Mouse (Mus musculus): ENCODE measurements at regions not wholly inside any gene's neighbourhood (a gene's known extent, or its start where the extent isn't known, plus 50 kb on each side); places are given as distances from the start of the nearest gene placed in this dataset.
A peak's percentile ranks its signal among the peaks of the same experiment; 100 is the strongest.

- Histone ChIP-seq H3K4me3 (no peak overlapping the region), H3K27ac (peak overlapping the region; percentile 76), H3K27me3 (ENCODE audit: low read depth, poor library complexity, severe bottlenecking) (no peaks in the 10 kb centered on the region), H3K4me1 (peaks cover 49% of the 10 kb centered on the region), H3K36me3 (no peaks in the 10 kb centered on the region), H3K9me3 (replicated peaks) (no peaks in the 10 kb centered on the region)
- no peak for DNase-seq (ENCODE audit: low spot score)
- 63% methylated on average over 9 of the region's 9 CpGs for WGBS
Observed at GRCm38 (mm10) chr8:126849411-126850188, 96.0 kb downstream of the Tomm20 start.

- H3K4me1 ChIP-seq = peaks cover 42% of the 10 kb centered on the region
- H3K9me3 ChIP-seq (replicated peaks) = no peaks in the 10 kb centered on the region
- H3K27ac ChIP-seq = no peak overlapping the region
- no peak for DNase-seq (ENCODE audit: low spot score)
- no peaks in the 10 kb centered on the region for H3K36me3 ChIP-seq
- H3K4me3 ChIP-seq = no peak overlapping the region
- 92% methylated on average over 13 of the region's 13 CpGs for WGBS
- no peaks in the 10 kb centered on the region for H3K27me3 ChIP-seq (ENCODE audit: low read depth, poor library complexity, severe bottlenecking)
Observed at GRCm38 (mm10) chr8:126848369-126849105, 97.1 kb downstream of the Tomm20 start.

GRCm38 (mm10) chr8:126847664-126848353 is 97.8 kb downstream of the Tomm20 start:
- no peak for DNase-seq (ENCODE audit: low spot score)
- Histone ChIP-seq H3K9me3 (replicated peaks) (no peaks in the 10 kb centered on the region), H3K4me3 (no peak overlapping the region), H3K27me3 (ENCODE audit: low read depth, poor library complexity, severe bottlenecking) (no peaks in the 10 kb centered on the region), H3K36me3 (no peaks in the 10 kb centered on the region), H3K4me1 (peaks cover 37% of the 10 kb centered on the region), H3K27ac (peak overlapping the region; percentile 47)
- 56% methylated on average over 8 of the region's 8 CpGs for WGBS

- no peaks in the 10 kb centered on the region for H3K27me3 ChIP-seq (ENCODE audit: low read depth, poor library complexity, severe bottlenecking)
- H3K4me1 ChIP-seq = peaks cover 32% of the 10 kb centered on the region
- no peaks in the 10 kb centered on the region for H3K36me3 ChIP-seq
- DNase-seq (ENCODE audit: low spot score) = no peak
- no peak overlapping the region for H3K4me3 ChIP-seq
- peak overlapping the region; percentile 34; the same call in 1 of the 2 replicates for H3K27ac ChIP-seq
- WGBS = 72% methylated on average over 3 of the region's 3 CpGs
- no peaks in the 10 kb centered on the region for H3K9me3 ChIP-seq (replicated peaks)
Observed at GRCm38 (mm10) chr8:126846188-126846565, 99.5 kb downstream of the Tomm20 start.

GRCm38 (mm10) chr8:126845530-126846187 is 100.0 kb downstream of the Tomm20 start:
- 92% methylated on average over 14 of the region's 14 CpGs for WGBS

GRCm38 (mm10) chr8:126844627-126845026 is 101.0 kb downstream of the Tomm20 start:
- no peak for DNase-seq (ENCODE audit: low spot score)

More at GRCm38 (mm10) chr8:126845530-126846187, 100.0 kb downstream of the Tomm20 start:
- Histone ChIP-seq H3K9me3 (replicated peaks) (no peaks in the 10 kb centered on the region), H3K4me1 (peaks cover 32% of the 10 kb centered on the region), H3K36me3 (no peaks in the 10 kb centered on the region), H3K27ac (peak overlapping the region; percentile 34; the same call in 1 of the 2 replicates), H3K4me3 (no peak overlapping the region), H3K27me3 (ENCODE audit: low read depth, poor library complexity, severe bottlenecking) (no peaks in the 10 kb centered on the region)
- DNase-seq (ENCODE audit: low spot score) = no peak

GRCm38 (mm10) chr8:126841187-126841586 is 104.5 kb downstream of the Tomm20 start:
- Histone ChIP-seq H3K4me1 (peaks cover 43% of the 10 kb centered on the region), H3K4me3 (no peak overlapping the region), H3K9me3 (replicated peaks) (no peaks in the 10 kb centered on the region), H3K36me3 (no peaks in the 10 kb centered on the region), H3K27ac (0 out of 2 replicates have a peak overlapping the region, but pooled peaks have one; percentile 10), H3K27me3 (ENCODE audit: low read depth, poor library complexity, severe bottlenecking) (no peaks in the 10 kb centered on the region)
- WGBS = 85% methylated on average over 7 of the region's 7 CpGs
- DNase-seq (ENCODE audit: low spot score) = no peak

More at GRCm38 (mm10) chr8:126844627-126845026, 101.0 kb downstream of the Tomm20 start:
- Histone ChIP-seq H3K27ac (no peak overlapping the region), H3K4me3 (no peak overlapping the region), H3K4me1 (peaks cover 33% of the 10 kb centered on the region), H3K9me3 (replicated peaks) (no peaks in the 10 kb centered on the region), H3K36me3 (no peaks in the 10 kb centered on the region), H3K27me3 (ENCODE audit: low read depth, poor library complexity, severe bottlenecking) (no peaks in the 10 kb centered on the region)
- 91% methylated on average over 4 of the region's 4 CpGs for WGBS

GRCm38 (mm10) chr8:126839712-126840355 is 105.8 kb downstream of the Tomm20 start:
- peak overlapping the region; percentile 88 for H3K27ac ChIP-seq
- DNase-seq (ENCODE audit: low spot score) = peak; percentile 70
- H3K36me3 ChIP-seq = no peaks in the 10 kb centered on the region
- WGBS = 16% methylated on average over 5 of the region's 5 CpGs
- peak overlapping the region; percentile 38 for H3K4me3 ChIP-seq
- H3K27me3 ChIP-seq (ENCODE audit: low read depth, poor library complexity, severe bottlenecking) = no peaks in the 10 kb centered on the region
- no peaks in the 10 kb centered on the region for H3K9me3 ChIP-seq (replicated peaks)
- peaks cover 48% of the 10 kb centered on the region for H3K4me1 ChIP-seq

- DNase-seq (ENCODE audit: low spot score) = peak; percentile 84
- Histone ChIP-seq H3K27ac (peak overlapping the region; percentile 88), H3K9me3 (replicated peaks) (no peaks in the 10 kb centered on the region), H3K27me3 (ENCODE audit: low read depth, poor library complexity, severe bottlenecking) (no peaks in the 10 kb centered on the region), H3K4me1 (peaks cover 48% of the 10 kb centered on the region), H3K4me3 (peak overlapping the region; percentile 38), H3K36me3 (no peaks in the 10 kb centered on the region)
- 2% methylated on average over 8 of the region's 8 CpGs for WGBS
Observed at GRCm38 (mm10) chr8:126839039-126839711, 106.5 kb downstream of the Tomm20 start.

GRCm38 (mm10) chr8:126838228-126838627 is 107.4 kb downstream of the Tomm20 start:
- H3K4me1 ChIP-seq = peaks cover 57% of the 10 kb centered on the region
- H3K27ac ChIP-seq = peak overlapping the region; percentile 88
- no peak for DNase-seq (ENCODE audit: low spot score)
- no peaks in the 10 kb centered on the region for H3K9me3 ChIP-seq (replicated peaks)
- no peak overlapping the region for H3K4me3 ChIP-seq
- H3K36me3 ChIP-seq = no peaks in the 10 kb centered on the region
- 79% methylated on average over 7 of the region's 7 CpGs for WGBS
- H3K27me3 ChIP-seq (ENCODE audit: low read depth, poor library complexity, severe bottlenecking) = no peaks in the 10 kb centered on the region

- H3K27ac ChIP-seq = peak overlapping the region; percentile 88; the same call in 1 of the 2 replicates
Observed at GRCm38 (mm10) chr8:126837318-126838025, 108.2 kb downstream of the Tomm20 start.

More at GRCm38 (mm10) chr8:126837318-126838025, 108.2 kb downstream of the Tomm20 start:
- H3K27me3 ChIP-seq (ENCODE audit: low read depth, poor library complexity, severe bottlenecking) = no peaks in the 10 kb centered on the region
- no peaks in the 10 kb centered on the region for H3K36me3 ChIP-seq
- no peaks in the 10 kb centered on the region for H3K9me3 ChIP-seq (replicated peaks)
- 85% methylated on average over 9 of the region's 9 CpGs for WGBS
- H3K4me3 ChIP-seq = no peak overlapping the region
- DNase-seq (ENCODE audit: low spot score) = no peak
- H3K4me1 ChIP-seq = peaks cover 65% of the 10 kb centered on the region
